Mouse (Mus musculus): ENCODE results near the gene Ptpn3. TPM values are rescaled to one million over a fixed set of nuclear protein-coding genes. Genes with fewer than 3 reads are reported as not detected.

The Ptpn3 gene
- polyA plus RNA-seq, 1 experiment from 2014 or later = 1.2 TPM

- ATAC-seq (ENCODE audit: low FRiP score, low read depth) = no peak
- Histone ChIP-seq H3K36me3 (no peaks in the 10 kb centered on the region), H3K4me1 (no peaks in the 10 kb centered on the region), H3K4me2 (replicated peaks) (no peak overlapping the region), H3K27ac (replicated peaks) (no peak overlapping the region), H3K9ac (replicated peaks) (no peak overlapping the region), H3K4me3 (no peak overlapping the region), H3K9me3 (no peaks in the 10 kb centered on the region), H3K27me3 (0 out of 2 replicates have a peak, but pooled peaks cover 4% of the 10 kb centered on the region)
- WGBS = 89% methylated on average over 8 of the region's 8 CpGs
Measured at GRCm38 (mm10) chr4:57312256-57313166, 10.9 kb upstream of the Ptpn3 start.

GRCm38 (mm10) chr4:57311750-57312149, 10.1 kb upstream of the Ptpn3 start:
- Histone ChIP-seq H3K9ac (replicated peaks) (no peak overlapping the region), H3K27me3 (0 out of 2 replicates have a peak, but pooled peaks cover 5% of the 10 kb centered on the region), H3K9me3 (no peaks in the 10 kb centered on the region), H3K4me2 (replicated peaks) (no peak overlapping the region), H3K36me3 (no peaks in the 10 kb centered on the region), H3K4me1 (no peaks in the 10 kb centered on the region), H3K4me3 (no peak overlapping the region), H3K27ac (replicated peaks) (no peak overlapping the region)
- 88% methylated on average over 4 of the region's 4 CpGs for WGBS
- no peak for ATAC-seq (ENCODE audit: low FRiP score, low read depth)

GRCm38 (mm10) chr4:57308214-57309000, 6.8 kb upstream of the Ptpn3 start:
- WGBS = 53% methylated on average over 26 of the region's 26 CpGs
- H3K27ac ChIP-seq (replicated peaks) = no peak overlapping the region
- H3K27me3 ChIP-seq = peaks cover 10% of the 10 kb centered on the region; the same call in 1 of the 2 replicates
- no peaks in the 10 kb centered on the region for H3K9me3 ChIP-seq
- no peak for ATAC-seq (ENCODE audit: low FRiP score, low read depth)
- H3K4me2 ChIP-seq (replicated peaks) = no peak overlapping the region; the same call in 1 of the 2 replicates
- no peaks in the 10 kb centered on the region for H3K4me1 ChIP-seq
- no peak overlapping the region for H3K9ac ChIP-seq (replicated peaks)
- H3K36me3 ChIP-seq = no peaks in the 10 kb centered on the region
- H3K4me3 ChIP-seq = no peak overlapping the region

- no peak for ATAC-seq (ENCODE audit: low FRiP score, low read depth)
- 82% methylated on average over 4 of the region's 4 CpGs for WGBS
- H3K4me1 ChIP-seq = no peaks in the 10 kb centered on the region
Measured at GRCm38 (mm10) chr4:57307747-57308146, 6.1 kb upstream of the Ptpn3 start.

GRCm38 (mm10) chr4:57306260-57306659, 4.6 kb upstream of the Ptpn3 start:
- Histone ChIP-seq H3K9me3 (no peaks in the 10 kb centered on the region), H3K27me3 (peaks cover 24% of the 10 kb centered on the region), H3K4me2 (replicated peaks) (no peak overlapping the region), H3K36me3 (no peaks in the 10 kb centered on the region), H3K4me1 (0 out of 2 replicates have a peak, but pooled peaks cover 3% of the 10 kb centered on the region), H3K27ac (replicated peaks) (no peak overlapping the region), H3K9ac (replicated peaks) (no peak overlapping the region), H3K4me3 (no peak overlapping the region)
- no peak for ATAC-seq (ENCODE audit: low FRiP score, low read depth)
- 86% methylated on average over 4 of the region's 4 CpGs for WGBS

More at GRCm38 (mm10) chr4:57307747-57308146, 6.1 kb upstream of the Ptpn3 start:
- Histone ChIP-seq H3K9ac (replicated peaks) (no peak overlapping the region), H3K27ac (replicated peaks) (no peak overlapping the region), H3K27me3 (peaks cover 14% of the 10 kb centered on the region), H3K4me2 (replicated peaks) (no peak overlapping the region), H3K4me3 (no peak overlapping the region), H3K9me3 (no peaks in the 10 kb centered on the region), H3K36me3 (no peaks in the 10 kb centered on the region)

GRCm38 (mm10) chr4:57305644-57306043, 4.0 kb upstream of the Ptpn3 start:
- Histone ChIP-seq H3K27ac (replicated peaks) (no peak overlapping the region), H3K4me2 (replicated peaks) (no peak overlapping the region), H3K9me3 (no peaks in the 10 kb centered on the region), H3K36me3 (no peaks in the 10 kb centered on the region), H3K9ac (replicated peaks) (no peak overlapping the region), H3K4me3 (no peak overlapping the region), H3K4me1 (peaks cover 8% of the 10 kb centered on the region), H3K27me3 (peaks cover 31% of the 10 kb centered on the region)
- no peak for ATAC-seq (ENCODE audit: low FRiP score, low read depth)
- 76% methylated on average over 7 of the region's 7 CpGs for WGBS

- peak overlapping the region; percentile 79 for H3K4me3 ChIP-seq
- H3K9me3 ChIP-seq = no peaks in the 10 kb centered on the region
- H3K4me1 ChIP-seq = peaks cover 28% of the 10 kb centered on the region
- H3K9ac ChIP-seq (replicated peaks) = peak overlapping the region; percentile 70
- H3K4me2 ChIP-seq (replicated peaks) = peak overlapping the region; percentile 90
- WGBS = under 1% methylated on average over 37 of the region's 37 CpGs
- 0 out of 2 replicates have a peak, but pooled peaks have one; percentile 5 for ATAC-seq (ENCODE audit: low FRiP score, low read depth)
- H3K27me3 ChIP-seq = peaks cover 72% of the 10 kb centered on the region
- no peaks in the 10 kb centered on the region for H3K36me3 ChIP-seq
- H3K27ac ChIP-seq (replicated peaks) = no peak overlapping the region
Measured at GRCm38 (mm10) chr4:57300469-57301409, 898 bp downstream of the Ptpn3 start.

GRCm38 (mm10) chr4:57299701-57300468, 1.8 kb downstream of the Ptpn3 start:
- ATAC-seq (ENCODE audit: low FRiP score, low read depth) = peak; percentile 57
- no peak overlapping the region for H3K27ac ChIP-seq (replicated peaks)
- H3K4me1 ChIP-seq = peaks cover 28% of the 10 kb centered on the region
- H3K9ac ChIP-seq (replicated peaks) = peak overlapping the region; percentile 70
- peaks cover 77% of the 10 kb centered on the region for H3K27me3 ChIP-seq
- H3K4me3 ChIP-seq = peak overlapping the region; percentile 79
- peak overlapping the region; percentile 90 for H3K4me2 ChIP-seq (replicated peaks)
- H3K36me3 ChIP-seq = no peaks in the 10 kb centered on the region
- WGBS = under 1% methylated on average over 81 of the region's 97 CpGs
- H3K9me3 ChIP-seq = no peaks in the 10 kb centered on the region

- Histone ChIP-seq H3K4me2 (replicated peaks) (peak overlapping the region; percentile 90), H3K36me3 (no peaks in the 10 kb centered on the region), H3K9me3 (no peaks in the 10 kb centered on the region), H3K4me3 (peak overlapping the region; percentile 79), H3K9ac (replicated peaks) (no peak overlapping the region), H3K4me1 (peaks cover 28% of the 10 kb centered on the region), H3K27ac (replicated peaks) (no peak overlapping the region), H3K27me3 (peaks cover 80% of the 10 kb centered on the region)
- 2% methylated on average over 9 of the region's 9 CpGs for WGBS
- no peak for ATAC-seq (ENCODE audit: low FRiP score, low read depth)
Measured at GRCm38 (mm10) chr4:57299308-57299700, 2.3 kb downstream of the Ptpn3 start.

GRCm38 (mm10) chr4:57298181-57298580, 3.5 kb downstream of the Ptpn3 start:
- H3K9me3 ChIP-seq = no peaks in the 10 kb centered on the region
- WGBS = 72% methylated on average over 4 of the region's 4 CpGs
- H3K27me3 ChIP-seq = peaks cover 73% of the 10 kb centered on the region
- no peak overlapping the region for H3K4me2 ChIP-seq (replicated peaks)
- ATAC-seq (ENCODE audit: low FRiP score, low read depth) = no peak
- H3K4me1 ChIP-seq = peaks cover 28% of the 10 kb centered on the region
- H3K27ac ChIP-seq (replicated peaks) = no peak overlapping the region
- no peaks in the 10 kb centered on the region for H3K36me3 ChIP-seq
- no peak overlapping the region for H3K9ac ChIP-seq (replicated peaks)
- H3K4me3 ChIP-seq = no peak overlapping the region

Measured in midbrain, embryonic 12.5 days (tissue).